Mouse (Mus musculus): ENCODE data around the gene Cmtm7.

Gene Cmtm7

DNA sequence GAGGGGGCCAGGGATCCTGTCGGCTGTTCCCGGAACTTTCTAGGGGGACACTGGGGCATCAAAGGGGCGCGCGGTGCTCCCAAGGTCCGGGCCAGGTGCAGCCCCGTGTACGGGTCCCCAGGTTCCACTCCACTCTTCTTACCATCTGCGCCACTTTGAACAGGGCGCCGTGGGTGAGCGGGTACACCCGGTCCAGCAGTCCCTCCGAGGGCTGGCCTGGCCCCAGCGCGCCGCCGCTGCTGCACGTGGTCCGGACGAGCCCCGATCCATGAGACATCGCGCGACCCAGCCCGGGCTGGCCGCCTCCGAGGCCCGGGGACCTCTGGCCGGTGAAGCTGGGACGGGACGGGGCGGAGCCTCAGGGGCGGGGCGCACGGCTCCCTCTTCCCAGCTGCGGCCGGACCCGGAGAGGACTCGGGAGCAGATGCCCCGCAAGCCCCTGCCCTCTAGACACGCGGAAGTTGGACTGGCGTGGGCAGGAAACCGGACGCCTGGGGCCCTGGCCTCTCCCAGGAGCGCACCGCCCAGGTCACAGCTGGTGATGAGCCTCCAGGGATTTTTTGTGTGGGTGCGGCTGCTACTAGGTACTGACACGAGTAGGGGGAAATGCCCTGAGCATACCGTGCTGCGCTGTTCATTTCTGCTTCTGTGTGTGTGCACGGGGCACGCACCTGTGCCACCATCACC is at the start of gene Cmtm7:
Gene Cmtm7, minus strand, starts transcription at position 331 of the 687 bp plus-strand sequence.
- DNase-seq (ENCODE audit: low read depth, low spot score) = no peak

- DNase-seq (ENCODE audit: low read depth, low spot score) = no peak
These were observed 48.7 kb upstream of the Cmtm7 start for GRCm38 (mm10) chr9:114830351-114830750.

DNA sequence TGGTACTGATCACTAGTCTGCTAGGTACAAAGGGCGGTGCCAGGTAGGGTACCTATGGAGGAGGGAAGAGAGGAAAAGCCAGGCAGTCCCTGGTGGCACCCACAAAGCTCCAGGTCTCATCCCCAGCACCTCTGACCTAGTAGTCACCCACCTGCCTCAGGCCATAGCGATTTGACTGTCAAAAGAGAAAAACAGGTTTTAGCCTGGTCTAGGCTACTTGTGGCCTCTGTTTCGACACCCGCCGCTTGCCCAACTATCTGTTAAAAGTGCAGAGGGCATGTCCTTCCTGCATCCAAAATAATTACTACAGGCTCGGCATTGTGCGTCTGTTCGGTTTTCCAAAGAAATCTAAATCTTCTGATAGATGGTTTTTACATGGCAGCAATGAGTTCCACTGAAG is 48.0 kb upstream of the Cmtm7 start:
- DNase-seq (ENCODE audit: low read depth, low spot score) = no peak

- no peak for DNase-seq (ENCODE audit: low read depth, low spot score)
These were observed 46.7 kb upstream of the Cmtm7 start for GRCm38 (mm10) chr9:114828377-114828776.

- DNase-seq (ENCODE audit: low read depth, low spot score) = no peak
These were observed 45.7 kb upstream of the Cmtm7 start for GRCm38 (mm10) chr9:114827242-114827852.

- DNase-seq (ENCODE audit: low read depth, low spot score) = no peak
These were observed 42.5 kb upstream of the Cmtm7 start for GRCm38 (mm10) chr9:114824166-114824565.

GRCm38 (mm10) chr9:114821548-114822289 is 40.1 kb upstream of the Cmtm7 start:
- DNase-seq (ENCODE audit: low read depth, low spot score) = no peak

DNA sequence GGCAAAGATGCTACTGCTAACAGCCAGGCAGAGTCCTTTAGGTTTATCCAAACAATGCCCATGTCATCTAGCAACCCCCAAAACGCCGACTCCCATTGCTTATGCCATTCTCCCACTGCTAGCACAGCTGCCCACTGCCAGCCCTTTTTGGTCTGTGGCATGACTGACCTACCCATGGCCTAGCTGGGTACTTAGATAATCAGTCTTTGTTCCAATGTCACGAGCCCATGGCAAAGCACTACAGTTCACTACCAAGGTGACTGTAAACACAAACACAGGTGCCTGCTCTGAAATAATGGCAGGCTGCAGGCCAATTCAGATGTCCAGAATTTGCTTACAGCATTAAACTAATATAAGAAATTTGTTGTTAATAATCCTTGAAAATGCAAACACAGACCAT is 37.3 kb upstream of the Cmtm7 start:
- no peak for DNase-seq (ENCODE audit: low read depth, low spot score)

- DNase-seq (ENCODE audit: low read depth, low spot score) = no peak
These were observed 35.4 kb upstream of the Cmtm7 start for GRCm38 (mm10) chr9:114817012-114817411.

DNA sequence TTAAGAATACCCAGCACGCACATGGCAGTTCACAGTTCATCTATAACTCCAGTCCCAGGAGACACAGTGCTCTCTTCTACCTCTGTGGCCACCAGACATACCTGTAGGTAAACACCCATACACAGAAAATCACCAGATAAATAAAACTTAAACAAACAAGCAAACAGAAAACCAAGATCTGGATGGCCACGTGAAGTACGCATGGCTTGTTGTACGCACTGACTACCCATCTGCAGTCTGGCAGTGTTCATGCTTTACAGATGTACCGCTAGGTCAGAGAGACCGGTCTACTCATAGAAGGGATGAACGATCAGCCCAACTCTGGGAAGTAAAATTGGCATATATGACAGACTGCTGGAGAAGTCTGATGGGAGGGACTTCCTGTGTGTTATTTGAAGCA is 34.5 kb upstream of the Cmtm7 start:
- no peak for DNase-seq (ENCODE audit: low read depth, low spot score)

- DNase-seq (ENCODE audit: low read depth, low spot score) = no peak
These were observed 33.7 kb upstream of the Cmtm7 start for GRCm38 (mm10) chr9:114815315-114815714.

GRCm38 (mm10) chr9:114812001-114812400 is 30.3 kb upstream of the Cmtm7 start:
- DNase-seq (ENCODE audit: low read depth, low spot score) = no peak

GRCm38 (mm10) chr9:114810837-114811236 is 29.2 kb upstream of the Cmtm7 start:
- DNase-seq (ENCODE audit: low read depth, low spot score) = no peak

DNA sequence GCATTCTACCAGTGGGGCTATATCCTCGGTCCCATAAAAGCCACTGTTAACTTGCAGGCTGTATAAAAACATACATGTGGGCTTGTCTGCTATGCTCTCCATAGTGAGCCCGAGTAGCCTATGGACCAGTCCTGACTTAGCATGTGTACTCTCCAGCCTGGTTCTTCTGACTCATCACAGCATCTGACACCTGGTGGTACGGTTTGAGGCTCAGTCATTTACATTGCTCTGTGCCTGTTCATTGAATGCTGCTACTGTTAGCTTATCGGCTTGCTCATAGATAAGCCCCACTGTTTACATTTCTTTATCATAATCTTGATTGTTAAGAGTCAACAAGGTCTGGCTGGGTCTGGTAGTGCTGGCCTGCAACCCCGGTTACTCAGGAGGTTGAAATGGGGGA is 27.0 kb upstream of the Cmtm7 start:
- DNase-seq (ENCODE audit: low read depth, low spot score) = no peak

GRCm38 (mm10) chr9:114807261-114807660 is 25.6 kb upstream of the Cmtm7 start:
- no peak for DNase-seq (ENCODE audit: low read depth, low spot score)

GRCm38 (mm10) chr9:114805151-114805671 is 23.6 kb upstream of the Cmtm7 start:
- DNase-seq (ENCODE audit: low read depth, low spot score) = no peak

- no peak for DNase-seq (ENCODE audit: low read depth, low spot score)
These were observed 20.5 kb upstream of the Cmtm7 start for GRCm38 (mm10) chr9:114802191-114802590.

DNA sequence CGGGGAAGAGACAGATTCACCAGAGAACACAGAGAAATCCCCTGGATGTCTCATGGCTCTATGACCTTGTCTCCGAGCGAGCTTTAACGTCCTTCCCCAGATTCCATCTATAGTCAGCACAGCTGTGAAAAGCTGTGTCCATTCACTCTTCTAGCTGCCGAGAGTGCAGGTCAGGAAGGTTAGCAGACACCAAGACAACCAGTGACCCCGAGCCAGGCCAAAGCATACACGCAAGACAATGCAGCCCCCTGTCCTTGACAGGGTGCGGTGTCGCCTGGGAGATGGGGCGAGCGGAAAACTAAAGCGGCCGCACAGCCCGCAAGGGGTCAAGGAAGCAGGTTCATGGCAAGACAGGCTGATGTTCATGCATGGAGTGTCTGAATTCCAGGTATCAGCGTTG is 19.6 kb upstream of the Cmtm7 start:
- no peak for DNase-seq (ENCODE audit: low read depth, low spot score)

DNA sequence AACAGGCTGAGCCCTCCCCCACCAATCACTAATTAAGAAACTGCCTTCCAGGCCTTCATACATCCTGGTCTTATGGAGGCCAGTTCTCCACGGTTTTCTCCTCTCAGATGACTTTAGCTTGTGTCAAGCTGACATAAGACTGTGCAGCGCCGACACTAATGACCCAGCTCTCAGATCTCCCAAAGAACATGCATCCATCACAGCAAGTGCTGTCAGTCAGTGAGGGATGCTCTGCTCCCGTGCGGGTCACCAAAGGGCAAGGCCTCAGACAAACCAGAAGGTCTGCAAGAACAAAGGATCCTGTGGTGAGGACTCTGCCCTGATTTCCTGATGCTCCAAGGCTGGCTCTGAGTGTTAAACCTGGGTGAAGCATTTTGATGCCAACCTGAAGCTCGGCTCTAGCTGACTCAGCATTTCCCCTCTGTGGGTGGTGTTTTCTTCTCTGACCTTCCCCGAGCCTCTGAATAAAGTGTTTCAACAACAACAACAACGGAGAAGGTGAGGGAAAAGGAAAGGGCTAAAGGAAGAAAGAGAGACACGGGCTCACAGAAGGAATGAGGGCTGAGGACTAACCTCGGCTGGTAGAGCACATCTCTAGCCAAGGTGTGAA is 17.9 kb upstream of the Cmtm7 start:
- no peak for DNase-seq (ENCODE audit: low read depth, low spot score)

GRCm38 (mm10) chr9:114798845-114799244 is 17.2 kb upstream of the Cmtm7 start:
- no peak for DNase-seq (ENCODE audit: low read depth, low spot score)

GRCm38 (mm10) chr9:114797329-114798004 is 15.8 kb upstream of the Cmtm7 start:
- peak; percentile 80 for DNase-seq (ENCODE audit: low read depth, low spot score)

All from embryo, embryonic 11.5 days (tissue).